Mouse (Mus musculus): Measurements from ENCODE around the gene St8sia6. TPM values are rescaled to one million over a fixed set of nuclear protein-coding genes. Genes with fewer than 3 reads are reported as not detected.

The St8sia6 gene
- 5.4 TPM for polyA plus RNA-seq (2014; fragmentation: Illumina TruSeq; extraction: RNeasy Lipid Tissue Mini Kit (QIAGEN cat#74804); ENCODE audit: low read depth, low replicate concordance)

DNA sequence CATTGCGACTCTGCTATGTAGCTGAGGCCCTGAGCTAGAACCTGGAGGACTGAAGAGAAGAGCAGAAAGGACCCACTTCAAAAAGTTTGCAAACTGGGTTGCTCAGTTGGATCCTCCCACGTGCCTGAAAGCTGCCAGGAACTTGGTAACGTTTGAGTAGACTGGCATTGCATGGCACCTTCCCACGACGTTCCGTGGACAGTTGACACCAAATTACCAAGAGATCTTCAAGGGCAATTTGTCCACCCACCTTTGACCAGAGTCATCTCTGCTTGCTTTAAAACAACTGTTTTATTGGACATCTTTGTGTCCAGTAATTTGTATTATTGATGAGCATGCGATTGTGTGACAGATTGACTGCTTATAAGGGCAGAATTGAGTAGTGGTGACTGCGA, at the start of gene St8sia6:
Gene St8sia6 (minus strand): TSS at position 96 of the 395 bp plus-strand sequence.

Other genes starting within 250 kb of the St8sia6 start
- gene Trdmt1, start 249.4 kb downstream of the St8sia6 start, polyA plus RNA-seq (2014; fragmentation: Illumina TruSeq; extraction: RNeasy Lipid Tissue Mini Kit (QIAGEN cat#74804); ENCODE audit: low read depth, low replicate concordance) = 28.9 TPM
- 148 TPM for gene Vim, start 220.1 kb downstream of the St8sia6 start, polyA plus RNA-seq (2014; fragmentation: Illumina TruSeq; extraction: RNeasy Lipid Tissue Mini Kit (QIAGEN cat#74804); ENCODE audit: low read depth, low replicate concordance)

Data from sigmoid colon, adult 10 weeks (tissue).